Mouse (Mus musculus): ENCODE results near the gene Afmid. TPM values are rescaled to one million over a fixed set of nuclear protein-coding genes. Genes with fewer than 3 reads are reported as not detected.

The Afmid gene
- polyA plus RNA-seq, 1 experiment from 2014 or later = 2.9 TPM

DNA sequence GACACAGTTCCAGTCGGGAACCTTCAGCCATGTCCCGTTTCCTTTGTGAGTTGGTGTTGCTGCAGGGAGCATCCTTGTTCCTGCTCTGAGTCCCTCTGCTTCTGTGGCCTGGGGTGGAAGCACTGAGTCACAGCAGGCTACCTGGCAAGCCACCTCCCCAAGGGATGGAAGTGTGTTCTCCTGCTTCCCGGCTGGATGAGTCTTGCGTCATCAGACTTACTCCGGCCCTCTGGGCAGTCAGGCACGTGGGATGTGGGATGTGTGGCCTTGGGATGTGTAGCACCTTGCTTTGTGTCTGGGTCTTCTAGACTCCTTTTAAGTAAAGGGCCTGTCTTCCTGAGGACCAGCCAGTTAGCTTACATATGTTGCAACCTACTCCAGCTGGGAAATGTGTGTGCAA, 54.0 kb downstream of the Afmid start:
- Histone ChIP-seq H3K9ac (no peak overlapping the region), H3K27ac (no peak overlapping the region), H3K4me3 (no peak overlapping the region), H3K27me3 (peaks cover 12% of the 10 kb centered on the region), H3K4me2 (replicated peaks) (no peak overlapping the region), H3K36me3 (no peaks in the 10 kb centered on the region), H3K4me1 (peaks cover 34% of the 10 kb centered on the region), H3K9me3 (replicated peaks) (no peaks in the 10 kb centered on the region)
- no peak for ATAC-seq (ENCODE audit: low FRiP score)
- WGBS = 79% methylated on average over 6 of the region's 6 CpGs

DNA sequence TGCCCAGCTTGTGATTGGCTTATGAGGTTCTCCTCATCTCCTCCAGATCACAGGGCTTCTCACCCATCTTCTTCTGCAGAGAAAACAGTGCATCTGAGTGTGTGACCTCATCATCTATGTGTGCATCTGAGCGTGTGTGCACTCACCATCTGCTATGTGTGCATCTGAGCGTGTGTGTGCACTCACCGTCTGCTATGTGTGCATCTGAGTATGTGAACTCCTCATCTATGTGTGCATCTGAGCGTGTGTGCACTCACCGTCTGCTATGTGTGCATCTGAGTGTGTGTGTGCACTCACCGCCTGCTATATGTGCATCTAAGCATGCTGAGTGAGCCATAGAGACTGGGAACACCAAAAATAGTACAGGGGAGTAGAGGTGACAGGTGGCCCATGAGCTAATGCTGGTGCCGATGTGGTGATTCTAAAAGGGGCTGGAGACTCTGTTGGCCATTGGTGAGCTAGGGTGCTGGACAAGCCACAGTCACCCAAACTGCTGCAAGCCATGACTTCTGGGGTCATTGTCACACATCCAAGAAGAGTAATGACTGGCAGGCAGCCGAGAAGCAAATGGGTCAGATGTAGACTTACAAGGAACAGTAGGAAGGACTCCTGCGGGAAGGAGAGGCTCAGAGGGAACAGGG, 54.7 kb downstream of the Afmid start:
- Histone ChIP-seq H3K4me2 (replicated peaks) (no peak overlapping the region), H3K36me3 (no peaks in the 10 kb centered on the region), H3K27me3 (peaks cover 14% of the 10 kb centered on the region), H3K4me1 (peaks cover 32% of the 10 kb centered on the region), H3K9ac (no peak overlapping the region), H3K27ac (no peak overlapping the region), H3K9me3 (replicated peaks) (no peaks in the 10 kb centered on the region), H3K4me3 (no peak overlapping the region)
- WGBS = 93% methylated on average over 9 of the region's 9 CpGs
- no peak for ATAC-seq (ENCODE audit: low FRiP score)

DNA sequence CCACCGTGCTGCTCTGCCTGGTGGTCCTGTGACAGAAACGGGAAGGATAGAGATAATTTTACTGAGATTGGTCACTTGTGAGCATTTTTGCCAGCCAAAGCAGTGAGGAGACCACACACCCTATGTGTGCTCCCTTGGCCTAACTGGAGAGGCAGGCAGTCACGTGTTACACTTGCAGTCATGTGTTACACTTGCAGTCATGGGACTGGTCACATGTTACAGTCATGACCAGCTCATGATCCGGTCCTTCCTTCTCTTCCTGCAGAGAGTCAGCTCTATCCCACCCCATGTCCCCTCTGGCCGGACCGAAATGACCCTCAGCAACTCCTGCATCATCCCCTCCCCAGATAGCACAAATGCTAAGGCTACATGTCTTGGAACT, 55.2 kb downstream of the Afmid start:
- 81% methylated on average over 6 of the region's 6 CpGs for WGBS
- no peaks in the 10 kb centered on the region for H3K36me3 ChIP-seq
- H3K4me1 ChIP-seq = peaks cover 27% of the 10 kb centered on the region
- ATAC-seq (ENCODE audit: low FRiP score) = no peak
- H3K4me2 ChIP-seq (replicated peaks) = no peak overlapping the region
- peaks cover 18% of the 10 kb centered on the region for H3K27me3 ChIP-seq
- H3K9me3 ChIP-seq (replicated peaks) = no peaks in the 10 kb centered on the region
- H3K9ac ChIP-seq = no peak overlapping the region
- H3K4me3 ChIP-seq = no peak overlapping the region
- H3K27ac ChIP-seq = no peak overlapping the region

DNA sequence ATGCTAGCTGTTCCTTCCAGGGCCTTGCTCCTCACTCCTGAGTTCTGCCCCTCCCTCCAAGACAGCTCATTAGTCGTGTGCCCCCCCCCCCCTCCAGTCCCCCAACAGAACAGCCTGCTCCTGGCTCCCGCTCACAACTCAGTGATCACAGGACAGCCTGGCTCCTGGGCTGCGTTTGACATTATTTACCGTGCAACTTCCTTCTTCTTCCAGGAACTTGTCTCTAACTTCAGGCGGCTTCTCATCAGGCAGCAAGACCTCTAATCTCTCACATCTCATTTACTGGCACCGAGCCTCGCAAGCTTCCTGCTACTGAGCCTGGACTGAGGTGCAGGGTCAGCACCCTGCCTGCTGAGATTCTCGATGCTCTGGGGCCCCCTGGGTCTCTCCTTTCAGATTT, 56.1 kb downstream of the Afmid start:
- WGBS = 22% methylated on average over 8 of the region's 8 CpGs

DNA sequence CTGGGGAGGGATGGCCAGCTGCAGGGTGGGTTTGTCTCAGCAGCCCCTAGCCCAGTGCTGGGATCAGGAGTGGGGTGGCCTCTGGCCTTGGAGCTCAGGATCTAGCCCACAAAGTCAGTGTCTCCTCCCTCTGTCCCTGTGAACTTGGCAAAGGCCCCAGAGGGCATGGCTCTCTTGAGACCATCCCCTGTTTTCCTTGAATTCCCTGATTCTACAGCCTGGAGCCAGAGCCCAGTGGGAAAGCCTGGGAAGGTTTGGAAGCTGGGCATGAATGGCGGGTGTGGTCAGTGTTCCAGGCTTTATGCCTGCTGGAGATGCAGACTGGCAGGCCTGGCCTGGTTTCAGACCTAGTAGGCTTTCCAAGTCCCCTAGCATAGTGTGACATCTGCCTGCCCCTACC, 56.5 kb downstream of the Afmid start:
- ATAC-seq (ENCODE audit: low FRiP score) = no peak
- no peak overlapping the region for H3K4me2 ChIP-seq (replicated peaks)
- H3K27ac ChIP-seq = no peak overlapping the region
- peaks cover 27% of the 10 kb centered on the region for H3K4me1 ChIP-seq
- no peak overlapping the region for H3K4me3 ChIP-seq
- H3K9ac ChIP-seq = no peak overlapping the region
- H3K27me3 ChIP-seq = peaks cover 21% of the 10 kb centered on the region
- H3K9me3 ChIP-seq (replicated peaks) = no peaks in the 10 kb centered on the region
- WGBS = 71% methylated on average over 1 of the region's 1 CpGs
- no peaks in the 10 kb centered on the region for H3K36me3 ChIP-seq

More for the DNA sequence above, 56.1 kb downstream of the Afmid start:
- Histone ChIP-seq H3K4me2 (replicated peaks) (no peak overlapping the region), H3K4me3 (no peak overlapping the region), H3K9ac (no peak overlapping the region), H3K36me3 (no peaks in the 10 kb centered on the region), H3K4me1 (peaks cover 27% of the 10 kb centered on the region), H3K27me3 (peaks cover 21% of the 10 kb centered on the region), H3K9me3 (replicated peaks) (no peaks in the 10 kb centered on the region), H3K27ac (no peak overlapping the region)
- no peak for ATAC-seq (ENCODE audit: low FRiP score)

DNA sequence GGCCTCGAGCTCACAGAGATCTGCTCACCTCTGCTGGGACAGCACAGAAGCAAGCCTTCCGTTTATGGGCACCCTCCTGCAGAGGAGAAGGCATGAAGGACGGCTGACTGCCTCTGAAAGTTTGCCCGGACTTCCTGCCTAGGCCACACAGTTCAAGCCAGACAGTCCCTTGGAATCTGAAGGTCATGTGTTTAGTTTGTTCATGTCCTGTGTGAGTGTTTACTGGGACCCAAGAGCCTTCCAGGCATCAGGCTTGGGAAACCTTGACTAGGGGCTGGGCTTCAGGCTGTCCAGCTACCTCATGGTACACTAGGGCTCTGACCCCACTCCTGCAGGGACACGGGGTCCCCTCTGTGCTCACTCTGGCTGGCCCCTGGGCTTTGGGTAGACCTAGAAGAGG, 60.3 kb downstream of the Afmid start:
- Histone ChIP-seq H3K27me3 (peaks cover 30% of the 10 kb centered on the region), H3K4me2 (replicated peaks) (no peak overlapping the region), H3K9me3 (replicated peaks) (no peaks in the 10 kb centered on the region), H3K9ac (no peak overlapping the region), H3K4me1 (peaks cover 40% of the 10 kb centered on the region), H3K4me3 (no peak overlapping the region), H3K27ac (no peak overlapping the region), H3K36me3 (no peaks in the 10 kb centered on the region)
- ATAC-seq (ENCODE audit: low FRiP score) = no peak
- WGBS = 61% methylated on average over 5 of the region's 5 CpGs

DNA sequence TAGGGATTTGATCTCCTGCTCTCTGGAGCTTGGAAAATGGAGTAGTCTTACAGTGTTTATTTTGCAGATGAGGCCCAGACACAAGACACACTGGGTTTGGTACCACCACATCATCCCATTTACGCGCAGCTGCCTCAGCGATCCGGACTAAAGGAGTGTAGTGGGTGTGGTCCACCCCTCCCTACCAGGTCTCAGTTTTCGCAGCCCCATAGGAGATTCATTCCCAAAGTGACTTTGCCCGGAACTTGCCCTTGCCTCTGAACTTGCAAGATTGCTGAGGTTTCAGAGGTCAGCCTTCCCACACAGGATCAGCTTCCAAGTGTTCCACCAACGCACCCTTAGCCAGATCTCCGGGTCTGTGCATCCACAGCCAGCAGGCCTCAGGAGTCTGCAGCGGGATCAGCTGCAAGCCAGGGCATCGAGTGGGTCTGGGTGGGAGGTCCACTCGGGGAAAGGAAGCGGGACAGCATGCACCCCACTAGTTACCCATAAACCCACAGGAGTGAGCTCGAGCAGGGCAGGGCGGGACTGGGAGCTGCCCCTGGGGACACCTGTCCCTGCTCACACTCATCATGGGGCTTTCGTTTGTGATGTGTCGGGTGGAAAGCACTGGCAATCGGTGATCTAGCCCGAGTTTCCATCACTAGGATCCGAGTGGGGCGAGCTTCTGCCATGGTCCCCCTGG, 62.6 kb downstream of the Afmid start:
- Histone ChIP-seq H3K9me3 (replicated peaks) (no peaks in the 10 kb centered on the region), H3K4me3 (peak overlapping the region; percentile 23), H3K36me3 (no peaks in the 10 kb centered on the region), H3K4me2 (replicated peaks) (peak overlapping the region; percentile 51), H3K27ac (no peak overlapping the region), H3K27me3 (peaks cover 48% of the 10 kb centered on the region), H3K4me1 (peaks cover 38% of the 10 kb centered on the region), H3K9ac (peak overlapping the region; percentile 39; the same call in 1 of the 2 replicates)
- WGBS = 8% methylated on average over 20 of the region's 20 CpGs
- peak; percentile 26; the same call in 1 of the 2 replicates for ATAC-seq (ENCODE audit: low FRiP score)

DNA sequence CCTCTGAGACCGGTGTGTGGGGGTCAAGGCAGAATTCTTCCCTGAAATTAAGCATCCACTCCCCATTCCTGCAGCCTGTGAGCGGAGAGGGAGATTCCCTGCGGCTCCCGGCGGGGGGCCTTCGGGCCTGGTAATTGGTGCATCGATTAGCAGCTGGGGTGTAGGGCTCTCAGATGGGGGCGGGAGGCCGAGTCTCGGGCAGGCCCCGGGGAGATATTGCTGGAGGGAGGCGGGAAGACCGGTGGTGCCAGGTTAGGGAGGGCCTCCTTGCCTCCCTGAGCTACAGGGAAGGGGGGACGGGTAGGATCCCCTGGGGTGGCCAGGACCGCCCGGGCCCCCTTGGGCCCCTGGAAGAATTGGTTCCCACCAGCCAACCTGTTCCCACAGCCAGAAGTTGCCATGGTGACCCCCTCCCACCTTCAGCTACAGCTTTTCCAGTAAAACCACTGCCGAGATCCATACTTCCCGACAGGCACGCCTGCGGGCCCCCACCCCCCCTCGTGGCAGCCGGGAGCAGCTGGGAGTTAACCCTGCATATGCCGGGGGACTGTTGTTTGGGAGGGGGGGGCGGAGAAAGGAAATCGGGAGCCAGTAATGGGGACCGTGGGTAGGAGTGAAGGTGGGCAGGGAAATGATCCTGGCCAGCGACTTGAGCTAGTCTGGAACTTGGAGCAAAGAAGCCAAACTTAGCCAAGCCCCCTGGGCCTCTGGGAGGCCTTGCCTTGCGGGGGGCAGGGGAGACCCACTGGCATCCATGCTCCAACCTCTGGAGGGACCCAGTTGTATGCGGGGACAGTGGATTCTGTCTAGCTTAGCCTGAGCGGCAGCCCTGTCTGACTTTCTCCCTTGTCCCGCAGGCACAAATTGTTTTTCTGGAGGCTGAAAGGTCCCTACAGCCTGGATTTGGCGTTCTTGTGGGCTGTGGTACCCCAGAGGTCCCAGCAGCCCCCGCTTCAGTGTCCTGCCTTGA, 63.4 kb downstream of the Afmid start:
- Histone ChIP-seq H3K4me2 (replicated peaks) (peak overlapping the region; percentile 51), H3K9me3 (replicated peaks) (no peaks in the 10 kb centered on the region), H3K27ac (peak overlapping the region; percentile 79), H3K4me3 (peak overlapping the region; percentile 23), H3K4me1 (peaks cover 38% of the 10 kb centered on the region), H3K9ac (peak overlapping the region; percentile 39), H3K27me3 (peaks cover 48% of the 10 kb centered on the region), H3K36me3 (no peaks in the 10 kb centered on the region)
- peak; percentile 44 for ATAC-seq (ENCODE audit: low FRiP score)
- WGBS = 2% methylated on average over 33 of the region's 33 CpGs

Other genes with a start within 250 kb of the Afmid start
- gene Tnrc6c, start 171.6 kb upstream of the Afmid start, polyA plus RNA-seq (2016; fragmentation: Nextera tagmentation; extraction: Ambion mirVana) = 26.3 and 28.3 TPM in 2 replicates
- 1.2 and 2.0 TPM in 2 replicates for gene Tmc8, start 43.8 kb upstream of the Afmid start, polyA plus RNA-seq (2016; fragmentation: Nextera tagmentation; extraction: Ambion mirVana)
- 9.2 and 11.3 TPM in 2 replicates for gene Tmc6, start 43.7 kb upstream of the Afmid start, polyA plus RNA-seq (2016; fragmentation: Nextera tagmentation; extraction: Ambion mirVana)
- 0.29 and 0.67 TPM in 2 replicates for gene 6030468B19Rik, start 28.3 kb upstream of the Afmid start, polyA plus RNA-seq (2016; fragmentation: Nextera tagmentation; extraction: Ambion mirVana)
- 0.47 and 0.50 TPM in 2 replicates for gene Gm20708, start 16.3 kb upstream of the Afmid start, polyA plus RNA-seq (2016; fragmentation: Nextera tagmentation; extraction: Ambion mirVana)
- gene Syngr2, start 16.3 kb upstream of the Afmid start, polyA plus RNA-seq (2016; fragmentation: Nextera tagmentation; extraction: Ambion mirVana) = 24.2 and 24.4 TPM in 2 replicates
- 57.9 and 59.0 TPM in 2 replicates for gene Tk1, start 168 bp downstream of the Afmid start, polyA plus RNA-seq (2016; fragmentation: Nextera tagmentation; extraction: Ambion mirVana)
- 181 and 190 TPM in 2 replicates for gene Birc5, start 23.3 kb downstream of the Afmid start, polyA plus RNA-seq (2016; fragmentation: Nextera tagmentation; extraction: Ambion mirVana)
- not detected in 2 replicates for gene Tmem235, start 34.8 kb downstream of the Afmid start, polyA plus RNA-seq (2016; fragmentation: Nextera tagmentation; extraction: Ambion mirVana)
- 2.7 and 3.1 TPM in 2 replicates for gene Tha1, start 47.6 kb downstream of the Afmid start, polyA plus RNA-seq (2016; fragmentation: Nextera tagmentation; extraction: Ambion mirVana)
- 10.4 and 11.8 TPM in 2 replicates for gene Socs3, start 144.1 kb downstream of the Afmid start, polyA plus RNA-seq (2016; fragmentation: Nextera tagmentation; extraction: Ambion mirVana)
- gene Pgs1, start 160.4 kb downstream of the Afmid start, polyA plus RNA-seq (2016; fragmentation: Nextera tagmentation; extraction: Ambion mirVana) = 41.8 and 46.7 TPM in 2 replicates

Measured in hindbrain, embryonic 12.5 days (tissue).